Mouse (Mus musculus) midbrain, embryonic 12.5 days (tissue): Measurements from ENCODE around the gene Efl1. TPM values are rescaled to one million over a fixed set of nuclear protein-coding genes. Genes with fewer than 3 reads are reported as not detected.
A peak's percentile ranks its signal among the peaks of the same experiment; 100 is the strongest.

Source experiments
- ATAC-seq: fragments of 200-750 bp; cut with Nextera tagmentation; 2 replicates; pipeline ENCODE4 v1.8.0; 2017; ENCODE audit warnings: low read depth, moderate TSS enrichment, moderate library complexity; ENCODE audit not compliant: low FRiP score
- H3K27ac ChIP-seq: fragments of 300-500 bp; sonication (generic); replicated peaks from 2 replicates; pipeline ENCODE4 v1.5.1; 2016; ENCODE audit warnings: mild to moderate bottlenecking
- H3K27me3 ChIP-seq: fragments of 300-500 bp; sonication (generic); 2 replicates; pipeline ENCODE4 v1.6.1; 2016; ENCODE audit warnings: mild to moderate bottlenecking
- H3K36me3 ChIP-seq: fragments of 300-500 bp; sonication (generic); 2 replicates; pipeline ENCODE4 v1.6.1; 2016
- H3K4me1 ChIP-seq: fragments of 300-500 bp; sonication (generic); 2 replicates; pipeline ENCODE4 v1.6.1; 2016
- H3K4me2 ChIP-seq: fragments of 300-500 bp; sonication (generic); replicated peaks from 2 replicates; pipeline ENCODE4 v1.6.1; 2016; ENCODE audit warnings: mild to moderate bottlenecking, moderate library complexity
- H3K4me3 ChIP-seq: fragments of 300-500 bp; sonication (generic); 2 replicates; pipeline ENCODE4 v1.5.1; 2016; ENCODE audit warnings: mild to moderate bottlenecking
- H3K9ac ChIP-seq: fragments of 300-500 bp; sonication (generic); replicated peaks from 2 replicates; pipeline ENCODE4 v1.6.1; 2016; ENCODE audit warnings: mild to moderate bottlenecking, moderate library complexity
- H3K9me3 ChIP-seq: fragments of 300-500 bp; sonication (generic); 2 replicates; pipeline ENCODE4 v1.6.1; 2016; ENCODE audit warnings: mild to moderate bottlenecking
- WGBS: fragments of 180-500 bp; shearing (Covaris S2); methylation state at CpG from one replicate; pipeline ENCODE4 v1.1.7; 2016; 5-methylcytosine and 5-hydroxymethylcytosine counted together
- polyA plus RNA-seq: library from polyadenylated mRNA; unstranded; fragments of >200 nt; fragmentation: Nextera tagmentation; extraction: Ambion mirVana; gene quantifications from 2 replicates; pipeline ENCODE4 v1.2.1, GENCODE M21; 2016

The Efl1 gene
- polyA plus RNA-seq, 1 experiment from 2014 or later, result 21.0 TPM

DNA sequence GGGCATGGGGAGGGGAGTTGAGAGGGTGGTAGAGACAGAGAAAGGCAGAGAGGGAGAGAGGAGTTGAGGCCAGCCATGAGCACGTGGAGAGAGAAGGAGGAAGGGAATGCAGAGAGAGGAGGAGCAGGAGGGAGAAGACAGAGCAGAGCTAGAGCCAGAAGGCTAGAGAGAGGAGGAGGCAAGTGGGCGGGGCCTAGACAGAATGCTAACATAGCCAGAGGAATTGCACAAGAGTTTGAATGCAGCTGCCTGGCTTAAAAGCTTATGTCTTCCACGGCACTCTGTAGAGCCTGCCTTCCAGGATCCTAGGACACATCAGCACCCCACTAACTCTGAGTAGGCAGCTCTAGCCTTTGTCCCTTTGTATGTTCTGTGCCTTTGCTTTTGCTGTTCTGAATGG lies 40.3 kb downstream of the Efl1 start:
- Histone ChIP-seq H3K27ac (no peak overlapping the region), H3K4me3 (no peak overlapping the region), H3K27me3 (no peaks in the 10 kb centered on the region), H3K36me3 (peaks cover 30% of the 10 kb centered on the region), H3K4me2 (no peak overlapping the region), H3K9me3 (no peaks in the 10 kb centered on the region), H3K4me1 (no peaks in the 10 kb centered on the region), H3K9ac (no peak overlapping the region)
- peak; percentile 38; the same call in 1 of the 2 replicates for ATAC-seq
- WGBS, result 44% methylated on average over 3 of the region's 3 CpGs

DNA sequence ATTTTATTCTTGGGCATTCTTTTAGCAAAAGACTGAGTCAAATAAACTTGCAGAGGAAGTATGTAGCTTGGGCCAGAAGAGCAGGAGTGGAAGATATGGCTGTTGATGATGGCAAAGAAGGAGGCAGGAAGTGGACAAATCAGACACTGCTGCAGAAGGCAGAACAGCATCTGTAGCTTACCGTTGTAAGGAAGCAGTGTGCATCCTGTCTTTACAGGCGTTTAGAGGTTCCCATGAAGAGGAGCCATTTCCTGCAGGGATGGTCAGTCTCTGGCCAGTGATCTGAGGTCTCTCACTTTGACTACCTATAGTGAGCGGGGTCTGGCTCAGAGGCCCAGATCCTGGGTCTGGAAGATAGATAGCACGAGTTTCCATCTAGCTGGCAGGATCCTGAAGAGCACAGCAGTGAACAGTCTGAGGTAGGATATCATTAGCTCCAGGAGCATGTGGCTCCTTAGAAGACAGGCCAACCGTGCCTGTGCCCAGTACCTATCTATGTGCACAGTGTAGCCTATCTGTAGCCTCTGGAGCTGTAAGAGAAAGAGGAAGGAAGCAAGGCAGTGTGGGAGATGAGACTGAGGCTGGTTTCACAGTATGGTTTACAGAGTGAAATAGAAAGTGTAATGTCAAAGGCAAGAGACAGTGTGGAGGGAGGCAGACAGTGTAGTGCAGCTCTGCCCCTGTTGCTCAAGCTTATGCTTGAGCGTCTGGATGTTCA lies 42.8 kb downstream of the Efl1 start:
- no peaks in the 10 kb centered on the region for H3K4me1 ChIP-seq
- no peak overlapping the region for H3K9ac ChIP-seq
- ATAC-seq, result no peak
- H3K4me3 ChIP-seq, result no peak overlapping the region
- 91% methylated on average over 6 of the region's 6 CpGs for WGBS
- H3K9me3 ChIP-seq, result no peaks in the 10 kb centered on the region
- peaks cover 34% of the 10 kb centered on the region for H3K36me3 ChIP-seq
- no peak overlapping the region for H3K27ac ChIP-seq
- no peak overlapping the region for H3K4me2 ChIP-seq
- H3K27me3 ChIP-seq, result no peaks in the 10 kb centered on the region

DNA sequence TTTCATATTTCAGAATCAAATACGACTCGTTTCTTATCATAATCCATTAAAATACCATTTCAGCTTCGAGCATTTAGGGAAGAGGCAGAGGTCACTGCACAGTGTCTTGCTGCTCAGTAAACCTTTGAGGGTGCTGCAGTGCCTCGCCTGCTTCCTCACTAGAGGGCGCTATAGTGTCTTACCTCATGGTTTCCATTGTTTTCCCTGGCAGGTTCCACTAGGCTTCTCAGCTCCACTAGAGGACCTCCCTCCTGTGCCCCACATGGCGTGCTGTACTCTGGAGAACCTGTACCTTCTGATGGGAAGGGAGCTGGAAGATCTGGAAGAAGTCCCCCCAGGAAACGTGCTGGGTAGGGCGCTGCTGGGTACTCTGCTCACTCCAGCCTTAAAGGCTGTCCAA lies 49.3 kb downstream of the Efl1 start:
- Histone ChIP-seq H3K27me3 (no peaks in the 10 kb centered on the region), H3K9me3 (no peaks in the 10 kb centered on the region), H3K4me2 (no peak overlapping the region), H3K9ac (no peak overlapping the region), H3K27ac (no peak overlapping the region), H3K36me3 (peaks cover 48% of the 10 kb centered on the region), H3K4me1 (no peaks in the 10 kb centered on the region), H3K4me3 (no peak overlapping the region)
- no peak for ATAC-seq
- 76% methylated on average over 8 of the region's 8 CpGs for WGBS

- Histone ChIP-seq H3K27me3 (no peaks in the 10 kb centered on the region), H3K4me1 (no peaks in the 10 kb centered on the region), H3K9ac (no peak overlapping the region), H3K4me2 (no peak overlapping the region), H3K27ac (no peak overlapping the region), H3K36me3 (peaks cover 35% of the 10 kb centered on the region), H3K9me3 (no peaks in the 10 kb centered on the region), H3K4me3 (no peak overlapping the region)
- ATAC-seq, result no peak
- 92% methylated on average over 3 of the region's 3 CpGs for WGBS
These were observed 50.6 kb downstream of the Efl1 start for GRCm38 (mm10) chr7:82698968-82699367.

GRCm38 (mm10) chr7:82702384-82703343 lies 54.2 kb downstream of the Efl1 start:
- 76% methylated on average over 5 of the region's 5 CpGs for WGBS
- no peaks in the 10 kb centered on the region for H3K9me3 ChIP-seq
- H3K36me3 ChIP-seq, result peaks cover 16% of the 10 kb centered on the region
- H3K27ac ChIP-seq, result no peak overlapping the region
- no peak overlapping the region for H3K4me3 ChIP-seq
- no peaks in the 10 kb centered on the region for H3K4me1 ChIP-seq
- no peak overlapping the region for H3K4me2 ChIP-seq
- no peak overlapping the region for H3K9ac ChIP-seq
- no peak for ATAC-seq
- H3K27me3 ChIP-seq, result no peaks in the 10 kb centered on the region

GRCm38 (mm10) chr7:82709172-82709571 lies 60.8 kb downstream of the Efl1 start:
- Histone ChIP-seq H3K9me3 (no peaks in the 10 kb centered on the region), H3K4me1 (no peaks in the 10 kb centered on the region), H3K27me3 (no peaks in the 10 kb centered on the region), H3K27ac (no peak overlapping the region), H3K4me2 (no peak overlapping the region), H3K4me3 (no peak overlapping the region), H3K36me3 (peaks cover 9% of the 10 kb centered on the region), H3K9ac (no peak overlapping the region)
- 95% methylated on average over 4 of the region's 4 CpGs for WGBS
- no peak for ATAC-seq

DNA sequence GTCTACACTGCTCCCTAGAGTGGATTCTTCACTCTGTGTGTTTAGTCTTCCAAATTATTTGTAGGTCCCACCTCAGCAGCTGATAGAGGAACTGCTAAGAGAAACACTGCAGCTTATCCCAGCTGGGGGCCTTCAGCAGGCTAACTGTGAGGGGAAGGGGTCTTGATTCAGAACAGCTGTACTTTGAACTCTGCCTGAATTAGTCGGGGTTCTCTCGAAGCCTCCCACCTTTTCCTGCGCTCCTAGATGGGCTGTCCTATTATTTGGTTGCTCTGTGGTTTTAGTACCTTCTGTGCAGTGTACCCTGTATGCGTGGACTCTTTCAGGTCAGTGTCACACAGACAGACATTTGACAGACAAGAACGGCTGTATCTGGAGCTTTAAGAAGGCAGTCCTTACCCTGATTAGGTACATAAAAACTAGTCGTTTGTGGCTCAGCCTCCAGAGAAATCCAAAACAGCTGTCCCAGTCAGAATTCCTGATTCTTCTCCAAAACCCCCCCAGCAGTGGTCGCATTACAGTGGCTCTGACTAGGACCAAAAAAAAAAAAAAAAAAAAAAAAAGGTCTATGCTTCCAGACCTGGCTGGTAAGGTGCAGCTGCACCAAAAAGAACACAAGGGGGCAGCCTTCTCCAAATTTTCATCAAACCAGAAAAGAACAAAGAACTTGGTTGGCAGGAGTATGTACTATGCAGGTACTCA lies 66.9 kb downstream of the Efl1 start:
- Histone ChIP-seq H3K27me3 (no peaks in the 10 kb centered on the region), H3K4me1 (peaks cover 9% of the 10 kb centered on the region), H3K9me3 (no peaks in the 10 kb centered on the region), H3K27ac (0 out of 2 replicates have a peak overlapping the region, but pooled peaks have one; percentile 63), H3K4me3 (no peak overlapping the region), H3K4me2 (no peak overlapping the region), H3K36me3 (peaks cover 3% of the 10 kb centered on the region; the same call in 1 of the 2 replicates), H3K9ac (no peak overlapping the region)
- peak; percentile 87 for ATAC-seq
- 29% methylated on average over 7 of the region's 7 CpGs for WGBS

- Histone ChIP-seq H3K27ac (peak overlapping the region; percentile 63; the same call in 1 of the 2 replicates), H3K4me2 (no peak overlapping the region)
- ATAC-seq, result no peak
These were observed 67.6 kb downstream of the Efl1 start for GRCm38 (mm10) chr7:82715912-82716601.

GRCm38 (mm10) chr7:82719285-82719684 lies 70.9 kb downstream of the Efl1 start:
- peak; percentile 42 for ATAC-seq
- no peaks in the 10 kb centered on the region for H3K27me3 ChIP-seq
- H3K27ac ChIP-seq, result no peak overlapping the region
- H3K36me3 ChIP-seq, result peaks cover 5% of the 10 kb centered on the region; the same call in 1 of the 2 replicates
- no peak overlapping the region for H3K4me2 ChIP-seq
- H3K9me3 ChIP-seq, result no peaks in the 10 kb centered on the region
- WGBS, result 75% methylated on average over 5 of the region's 5 CpGs
- H3K4me3 ChIP-seq, result no peak overlapping the region
- no peak overlapping the region for H3K9ac ChIP-seq
- H3K4me1 ChIP-seq, result peaks cover 9% of the 10 kb centered on the region

More at GRCm38 (mm10) chr7:82715912-82716601, 67.6 kb downstream of the Efl1 start:
- H3K4me3 ChIP-seq, result no peak overlapping the region
- H3K9ac ChIP-seq, result no peak overlapping the region; the same call in 1 of the 2 replicates
- H3K4me1 ChIP-seq, result peaks cover 9% of the 10 kb centered on the region
- WGBS, result 43% methylated on average over 8 of the region's 8 CpGs
- H3K27me3 ChIP-seq, result no peaks in the 10 kb centered on the region
- peaks cover 3% of the 10 kb centered on the region; the same call in 1 of the 2 replicates for H3K36me3 ChIP-seq
- no peaks in the 10 kb centered on the region for H3K9me3 ChIP-seq

GRCm38 (mm10) chr7:82719740-82720139 lies 71.3 kb downstream of the Efl1 start:
- no peak overlapping the region for H3K9ac ChIP-seq
- 83% methylated on average over 5 of the region's 5 CpGs for WGBS
- ATAC-seq, result no peak
- no peaks in the 10 kb centered on the region for H3K9me3 ChIP-seq
- H3K4me1 ChIP-seq, result peaks cover 13% of the 10 kb centered on the region
- no peaks in the 10 kb centered on the region for H3K27me3 ChIP-seq
- no peak overlapping the region for H3K27ac ChIP-seq
- H3K4me2 ChIP-seq, result no peak overlapping the region
- H3K36me3 ChIP-seq, result peaks cover 5% of the 10 kb centered on the region; the same call in 1 of the 2 replicates
- H3K4me3 ChIP-seq, result no peak overlapping the region

- Histone ChIP-seq H3K9ac (no peak overlapping the region), H3K27ac (no peak overlapping the region), H3K4me1 (peaks cover 19% of the 10 kb centered on the region), H3K4me3 (no peak overlapping the region), H3K27me3 (no peaks in the 10 kb centered on the region), H3K4me2 (no peak overlapping the region), H3K36me3 (peaks cover 5% of the 10 kb centered on the region; the same call in 1 of the 2 replicates), H3K9me3 (no peaks in the 10 kb centered on the region)
- no peak for ATAC-seq
- 81% methylated on average over 7 of the region's 7 CpGs for WGBS
These were observed 72.1 kb downstream of the Efl1 start for GRCm38 (mm10) chr7:82720501-82720900.
